Mouse (Mus musculus) embryo, embryonic 11 days (tissue): ENCODE results near the gene Fmnl3.

ENCODE experiments used
- DNase-seq: peaks from one replicate; pipeline ENCODE4 v3.0.0-alpha.2; 2015

Fmnl3 gene

DNA sequence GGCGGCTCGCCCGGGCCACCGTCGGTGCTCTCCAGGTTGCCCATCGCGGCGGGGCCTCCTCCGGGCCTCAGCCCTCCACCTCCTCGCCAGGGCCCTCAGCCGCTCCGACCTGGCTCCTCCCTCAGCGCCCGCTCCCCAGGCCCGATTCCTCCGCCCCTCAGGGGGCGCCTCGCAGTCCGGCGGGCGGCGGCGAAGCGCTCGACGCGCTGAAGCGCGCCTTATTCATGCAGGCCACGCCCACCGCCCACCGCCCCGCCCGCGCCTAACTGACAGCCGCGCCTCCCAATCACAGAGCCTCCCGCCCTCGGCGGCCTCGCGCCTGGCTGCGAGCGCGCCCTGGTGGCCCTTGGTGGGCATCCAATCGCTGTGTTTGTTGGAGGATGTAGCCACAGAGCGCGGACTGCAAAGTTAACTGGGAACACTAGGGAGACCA is at the start of gene Fmnl3:
Gene Fmnl3 (minus strand): TSS at position 224 of the 433 bp plus-strand sequence.
- DNase-seq, result peak; percentile 97

DNA sequence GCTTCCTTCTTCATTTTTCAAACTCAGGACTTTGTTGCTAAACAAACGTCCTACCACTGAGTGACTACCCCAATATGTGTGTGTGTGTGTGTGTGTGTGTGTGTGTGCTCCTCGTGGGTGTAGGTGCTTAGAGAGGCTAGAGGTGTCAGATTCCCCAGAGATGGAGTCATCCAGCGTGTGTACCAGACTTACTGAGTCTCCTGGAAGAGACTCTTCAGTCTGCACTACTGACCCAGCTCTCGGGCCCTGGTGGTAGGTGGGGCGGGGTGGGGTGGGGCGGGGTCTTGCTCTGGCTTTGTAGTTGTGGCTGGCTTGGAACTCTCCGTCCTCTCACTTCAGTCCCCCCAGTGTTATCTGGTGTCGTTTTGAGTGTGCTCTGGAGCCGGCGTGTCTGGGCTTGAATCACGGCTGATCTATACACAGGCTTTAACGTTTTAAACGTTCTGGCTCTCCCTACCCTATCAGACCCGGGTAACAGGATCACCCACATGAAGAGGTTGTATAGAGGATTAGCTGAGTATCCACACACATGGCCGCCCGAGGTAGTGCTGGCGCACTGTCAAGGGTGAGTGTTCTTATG is 47.5 kb upstream of the Fmnl3 start:
- no peak for DNase-seq

DNA sequence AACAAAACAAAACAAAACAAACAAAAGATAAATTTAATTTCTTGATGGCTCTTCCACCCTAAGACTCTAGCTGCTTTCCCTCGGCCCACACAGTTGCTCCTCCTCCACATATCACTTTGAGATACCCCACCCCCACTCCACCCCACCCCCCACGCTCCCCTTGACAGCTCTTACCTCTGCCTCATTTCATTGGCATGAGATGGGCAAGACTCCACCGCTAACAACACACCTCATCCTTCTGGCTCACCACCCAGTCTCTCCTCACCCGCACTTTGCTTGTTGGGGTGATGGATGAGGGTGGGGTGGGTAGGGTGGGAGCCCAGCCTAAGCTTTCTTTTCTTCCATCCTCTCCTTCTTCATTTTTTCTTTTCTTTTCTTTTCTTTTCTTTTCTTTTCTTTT is 46.7 kb upstream of the Fmnl3 start:
- DNase-seq, result no peak

DNA sequence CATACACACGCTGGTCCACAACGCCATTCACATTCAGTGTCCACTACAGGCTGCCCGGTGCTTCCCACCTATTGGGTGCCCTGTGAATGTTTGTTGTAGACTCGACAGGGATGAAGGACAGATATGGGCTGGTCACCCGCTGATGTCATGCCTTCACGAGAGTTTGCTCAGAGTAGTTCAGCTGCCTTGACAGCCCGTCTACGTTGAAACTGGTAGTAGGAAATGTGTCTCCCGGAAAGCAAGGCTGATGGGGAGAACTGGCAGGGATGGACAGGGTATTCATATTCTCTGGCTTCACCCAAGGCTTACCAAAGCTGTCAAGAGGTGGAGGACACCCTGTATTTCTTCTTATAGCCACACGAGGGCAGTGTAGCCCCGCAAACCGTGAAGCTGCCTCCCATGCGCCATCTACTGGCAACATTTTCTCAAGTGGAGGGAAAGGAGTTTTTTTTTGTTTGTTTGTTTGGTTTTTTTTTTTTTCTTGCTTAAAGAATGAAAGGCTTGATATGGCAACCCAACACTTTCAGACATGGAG is 46.1 kb upstream of the Fmnl3 start:
- peak; percentile 87 for DNase-seq

DNA sequence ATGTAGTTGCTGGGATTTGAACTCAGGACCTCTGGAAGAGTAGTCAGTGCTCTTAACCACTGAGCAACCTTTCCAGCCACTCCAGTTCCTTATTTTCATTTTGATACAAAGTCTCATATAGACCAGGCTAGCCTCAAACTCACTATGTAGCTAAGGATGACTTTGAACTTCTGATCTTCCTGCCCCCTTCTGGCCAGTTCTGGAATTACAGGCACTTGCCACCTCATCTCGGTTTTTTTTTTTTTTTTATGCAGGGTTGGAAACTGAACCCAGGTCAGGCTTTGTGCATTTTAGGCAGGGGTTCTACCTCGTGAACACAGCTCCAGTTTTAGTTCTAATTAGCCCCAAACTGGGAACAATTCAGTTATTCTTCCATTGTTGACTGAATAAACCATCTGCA is 45.5 kb upstream of the Fmnl3 start:
- peak; percentile 42 for DNase-seq

DNA sequence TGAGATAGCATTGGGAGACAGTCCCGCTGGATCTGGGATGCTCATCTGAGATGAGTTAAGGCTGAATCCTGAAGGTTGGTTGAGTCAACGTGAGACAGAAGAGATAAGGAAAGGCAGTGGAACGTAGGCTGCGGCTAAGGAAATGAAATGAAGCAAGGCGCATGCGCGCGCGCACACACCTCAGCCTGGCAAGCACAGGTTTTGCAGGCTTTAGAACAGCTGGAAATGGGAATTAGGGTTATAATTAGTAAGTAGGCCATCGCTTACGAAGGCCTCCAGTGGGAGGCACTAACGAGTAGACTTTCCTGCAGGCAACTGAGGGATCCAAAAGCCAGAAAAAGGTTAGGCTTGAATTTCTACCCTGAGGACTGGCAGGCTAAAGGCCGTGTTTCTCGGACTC is 41.5 kb upstream of the Fmnl3 start:
- DNase-seq, result no peak

DNA sequence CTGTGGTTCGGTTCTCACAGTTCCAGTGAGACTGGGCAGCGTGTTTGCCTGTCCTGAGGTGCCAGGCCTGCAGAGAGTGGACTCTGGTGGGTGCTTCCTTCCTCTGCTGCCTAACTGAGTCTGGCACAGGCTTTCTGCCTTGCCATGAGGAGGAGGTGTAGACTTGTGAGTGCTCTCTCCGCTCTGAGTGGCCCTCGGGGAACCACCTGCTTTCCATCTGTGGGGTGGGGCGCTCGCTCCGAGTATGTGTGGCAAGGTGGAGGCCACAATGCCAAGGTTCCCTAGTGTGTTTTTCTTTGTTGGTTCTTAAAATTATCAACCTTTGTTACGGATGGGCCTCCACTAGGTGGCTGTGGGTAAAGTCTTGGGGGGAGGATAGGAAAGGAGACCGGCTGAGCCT is 38.6 kb upstream of the Fmnl3 start:
- DNase-seq, result no peak

DNA sequence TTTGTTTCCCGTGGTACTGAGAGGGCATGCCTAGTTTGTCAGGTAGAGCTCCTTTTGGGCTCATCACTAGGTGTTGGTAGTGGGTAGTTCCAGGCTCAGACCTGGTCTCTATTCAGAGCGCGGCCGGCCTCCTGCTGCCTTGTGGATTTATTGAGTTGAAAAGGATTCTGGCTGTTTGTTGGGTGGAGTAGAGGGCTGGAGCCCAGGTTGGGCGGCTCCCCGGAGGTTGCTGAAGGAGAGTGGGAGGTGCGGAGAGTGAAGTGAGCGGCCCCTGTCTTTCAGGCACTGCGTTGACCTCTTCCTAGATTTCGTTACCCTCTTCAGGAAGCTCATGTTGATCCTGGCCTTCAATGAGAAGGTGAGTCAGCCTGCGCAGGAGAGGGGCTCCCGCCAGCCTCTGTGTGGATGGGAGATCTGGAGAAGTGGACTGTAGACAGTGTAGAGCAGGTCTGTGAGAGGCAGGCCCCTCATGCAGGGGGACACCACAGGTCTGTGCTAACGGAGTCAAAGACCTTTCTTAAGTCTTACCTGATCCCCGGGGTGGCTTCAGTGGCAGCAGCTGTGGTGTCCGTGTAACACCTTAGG is 36.8 kb upstream of the Fmnl3 start:
- DNase-seq, result no peak

DNA sequence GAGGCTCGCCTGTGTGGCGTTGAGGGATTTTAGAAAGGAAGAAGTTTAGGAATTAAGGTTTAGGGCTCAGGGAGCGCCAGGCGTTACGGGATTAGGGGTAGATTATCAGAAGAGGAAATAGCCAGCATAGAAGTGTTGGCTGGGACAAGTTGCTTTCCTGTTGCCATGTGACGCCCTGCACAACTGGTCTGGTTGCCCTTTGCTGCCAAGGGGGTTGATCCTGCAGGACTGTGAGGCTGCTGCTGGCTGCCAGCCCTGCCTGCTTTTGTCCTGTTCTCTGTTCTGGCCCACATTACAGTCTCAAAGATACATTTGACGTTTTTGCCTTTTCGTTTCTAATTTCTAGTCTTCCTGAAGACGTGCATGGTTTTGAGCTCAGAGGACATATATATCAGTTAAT is 34.9 kb upstream of the Fmnl3 start:
- DNase-seq, result no peak

DNA sequence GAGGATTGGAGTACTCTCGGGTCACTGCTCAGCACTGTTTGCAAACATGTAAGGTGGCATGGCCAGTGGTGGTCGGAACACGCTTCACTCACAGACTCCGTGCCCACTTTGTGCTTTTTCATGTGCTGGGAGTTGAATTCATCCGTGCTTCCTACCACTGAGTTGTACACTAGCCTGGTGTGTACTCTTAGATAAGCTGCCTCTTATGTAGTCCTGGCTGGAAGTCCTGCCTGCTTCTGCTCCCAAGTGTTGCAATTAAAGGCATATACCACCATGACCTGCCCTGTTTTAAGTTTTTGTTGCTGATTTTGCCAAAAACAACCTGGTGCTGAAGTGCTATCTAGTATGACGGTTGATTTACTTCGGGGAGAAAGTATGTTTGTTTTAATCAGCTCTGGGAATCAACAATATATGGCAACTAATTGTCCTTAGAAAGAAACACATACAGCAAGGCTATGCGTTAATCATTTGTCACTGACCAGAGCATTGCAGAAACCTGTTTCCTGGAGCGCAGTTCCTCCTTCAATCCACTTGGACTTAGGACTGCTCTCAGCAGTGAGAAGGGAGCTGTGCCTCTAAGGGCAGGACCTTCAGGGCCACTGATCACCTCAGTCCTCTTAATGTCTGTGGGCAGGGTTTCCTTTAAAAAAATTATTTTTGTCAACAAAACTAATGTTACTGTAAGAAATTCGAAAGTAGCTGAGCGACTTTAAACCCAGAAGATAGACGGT is 33.0 kb upstream of the Fmnl3 start:
- no peak for DNase-seq

DNA sequence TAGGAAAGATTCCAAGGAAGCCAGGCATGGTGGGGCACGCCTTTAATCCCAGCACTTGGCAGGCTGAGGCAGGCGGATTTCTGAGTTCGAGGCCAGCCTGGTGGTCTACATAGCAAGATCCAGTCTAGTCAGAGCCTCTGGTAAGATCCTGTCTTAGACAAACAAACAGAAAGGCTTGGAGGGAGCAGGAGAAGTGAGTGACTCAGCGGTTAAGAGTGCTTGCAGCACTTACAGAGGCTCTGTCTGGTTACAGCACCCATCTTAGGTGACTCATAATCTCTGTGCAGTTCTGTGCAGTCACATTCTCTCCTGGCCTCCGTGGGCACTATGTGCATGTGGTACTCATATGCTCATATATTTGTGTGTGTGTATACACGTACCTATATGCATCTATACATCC is 30.3 kb upstream of the Fmnl3 start:
- DNase-seq, result no peak

DNA sequence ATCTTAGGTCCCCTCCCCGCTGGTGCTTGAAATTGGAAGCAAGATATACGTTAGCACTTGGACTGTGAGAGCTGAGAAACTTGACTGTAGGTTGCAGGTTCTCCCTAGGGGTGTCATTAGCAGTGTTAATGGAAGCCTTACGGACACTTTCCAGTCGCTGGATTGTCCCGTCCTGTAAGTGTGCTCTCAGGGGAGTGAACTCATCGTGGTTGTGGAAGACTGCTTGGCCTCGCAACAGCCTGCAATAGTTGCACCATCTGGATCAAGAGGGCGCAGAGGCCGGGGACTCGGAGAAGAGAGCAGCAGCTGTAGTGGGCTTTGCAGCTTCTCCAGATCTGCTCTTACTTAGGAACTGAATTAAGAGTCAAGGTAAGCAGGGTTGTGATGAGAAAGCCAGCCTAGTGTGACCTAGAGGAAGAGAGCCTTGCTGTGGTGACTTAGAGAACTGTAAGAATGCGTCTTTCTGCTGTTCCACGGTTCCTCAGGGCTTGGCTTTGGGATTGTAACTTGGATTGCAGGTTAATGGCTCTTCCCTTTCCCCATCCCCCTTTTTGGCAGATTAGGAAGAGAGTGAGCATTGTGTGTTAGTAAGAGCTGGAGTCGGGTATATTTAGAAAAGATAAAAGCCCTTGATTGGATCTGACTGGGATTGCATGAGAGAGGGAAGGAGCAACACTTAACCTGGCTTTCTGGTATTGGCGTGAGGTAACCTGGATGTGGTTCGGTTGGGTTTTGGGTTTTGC is 29.4 kb upstream of the Fmnl3 start:
- no peak for DNase-seq

DNA sequence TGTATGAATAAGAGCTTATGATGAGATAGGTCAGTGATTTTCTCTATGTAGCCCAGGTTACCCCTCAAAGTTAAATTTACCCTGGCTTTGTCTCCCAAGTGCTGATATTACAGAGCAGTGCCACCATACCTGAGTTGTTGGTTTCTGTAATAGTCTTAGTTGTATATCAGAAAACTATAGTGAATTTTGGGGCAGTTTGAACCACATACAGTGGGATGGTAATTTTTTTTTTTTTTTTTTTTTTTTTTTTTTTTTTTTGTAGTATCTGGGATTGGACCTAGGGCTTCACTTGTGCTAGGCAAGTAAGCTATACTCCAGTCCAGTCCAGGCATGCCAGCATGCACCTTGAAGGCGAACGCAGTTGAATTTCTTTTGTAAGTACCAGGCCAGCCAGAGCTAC is 27.3 kb upstream of the Fmnl3 start:
- DNase-seq, result no peak

DNA sequence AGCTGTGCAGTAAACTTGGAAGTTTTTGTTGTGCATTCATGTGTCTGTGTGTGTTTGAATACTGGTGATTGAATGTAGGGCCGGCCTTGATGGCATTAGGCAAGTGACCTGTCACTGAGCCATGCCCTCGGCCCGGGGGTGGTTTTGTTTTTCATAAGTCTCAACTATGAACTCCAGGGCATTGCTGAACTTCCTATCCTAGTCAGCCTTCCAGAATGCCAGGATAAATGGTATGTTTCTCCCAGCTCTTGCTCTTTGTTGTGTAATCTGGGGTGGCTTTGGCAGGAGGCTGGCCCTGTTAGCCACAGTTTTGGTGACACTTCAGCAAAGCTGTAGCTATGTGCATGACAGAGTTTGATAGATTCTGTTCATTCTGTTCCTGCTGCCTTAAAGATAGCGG is 26.6 kb upstream of the Fmnl3 start:
- DNase-seq, result no peak

DNA sequence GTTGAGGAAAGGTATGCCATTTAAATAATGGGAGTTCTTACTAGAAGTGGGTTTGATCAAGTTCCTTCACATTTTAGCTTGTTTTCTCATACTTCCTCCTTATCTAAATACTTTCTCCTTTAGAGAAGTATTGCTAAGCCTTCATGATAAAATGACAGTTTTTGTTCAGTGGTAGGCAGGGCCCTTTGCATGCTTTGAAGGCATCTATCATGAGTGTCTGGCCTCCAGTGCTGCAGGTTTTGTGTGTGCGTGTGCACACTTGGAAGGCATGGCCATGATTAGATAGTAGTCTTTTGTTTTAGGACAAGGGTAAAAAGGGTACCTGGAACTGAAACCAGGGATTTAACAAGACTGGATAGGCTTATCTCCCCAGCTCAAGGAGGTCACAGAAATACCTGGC is 26.2 kb upstream of the Fmnl3 start:
- no peak for DNase-seq

DNA sequence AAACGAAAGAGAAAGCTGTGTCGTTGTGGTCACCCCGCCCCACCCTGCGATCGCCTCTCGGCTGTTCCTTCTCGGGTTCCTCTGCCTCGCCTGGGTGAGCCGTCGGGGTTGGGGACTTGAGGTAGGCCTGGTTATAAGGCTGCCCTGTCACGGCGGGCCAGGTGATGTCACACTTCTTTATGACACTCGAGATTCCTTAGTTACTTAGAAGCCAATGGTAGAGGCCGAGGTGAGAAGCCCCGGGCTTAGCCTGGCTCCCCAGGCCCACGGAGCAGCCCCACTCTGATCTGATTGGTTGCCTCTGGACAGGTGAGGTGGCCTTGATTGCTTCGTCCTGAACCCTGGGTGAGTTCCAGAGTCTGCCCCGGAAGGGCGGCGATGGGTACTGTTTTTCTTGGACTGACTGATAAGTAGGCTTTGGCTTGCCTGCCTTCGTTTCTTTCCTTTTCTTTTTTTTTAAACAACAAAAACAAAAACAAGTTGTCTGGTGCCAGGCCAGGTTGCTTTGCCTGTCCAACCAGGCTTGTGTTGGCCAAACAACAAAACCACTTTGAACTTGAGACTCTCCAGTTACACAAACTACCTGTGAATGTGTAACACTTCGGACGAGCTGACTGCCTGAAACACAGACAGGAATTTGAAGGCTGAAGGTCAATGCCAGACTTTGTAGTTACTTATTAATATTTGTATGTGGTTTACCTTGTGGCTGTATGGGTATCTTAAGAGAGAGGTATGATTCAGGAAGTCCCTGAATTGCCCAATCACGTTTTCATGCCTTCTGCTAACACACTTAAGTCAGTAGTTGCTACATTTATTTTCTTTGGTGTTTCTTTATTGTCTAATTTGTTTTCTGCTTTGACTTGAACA is 23.3 kb upstream of the Fmnl3 start:
- DNase-seq, result no peak

DNA sequence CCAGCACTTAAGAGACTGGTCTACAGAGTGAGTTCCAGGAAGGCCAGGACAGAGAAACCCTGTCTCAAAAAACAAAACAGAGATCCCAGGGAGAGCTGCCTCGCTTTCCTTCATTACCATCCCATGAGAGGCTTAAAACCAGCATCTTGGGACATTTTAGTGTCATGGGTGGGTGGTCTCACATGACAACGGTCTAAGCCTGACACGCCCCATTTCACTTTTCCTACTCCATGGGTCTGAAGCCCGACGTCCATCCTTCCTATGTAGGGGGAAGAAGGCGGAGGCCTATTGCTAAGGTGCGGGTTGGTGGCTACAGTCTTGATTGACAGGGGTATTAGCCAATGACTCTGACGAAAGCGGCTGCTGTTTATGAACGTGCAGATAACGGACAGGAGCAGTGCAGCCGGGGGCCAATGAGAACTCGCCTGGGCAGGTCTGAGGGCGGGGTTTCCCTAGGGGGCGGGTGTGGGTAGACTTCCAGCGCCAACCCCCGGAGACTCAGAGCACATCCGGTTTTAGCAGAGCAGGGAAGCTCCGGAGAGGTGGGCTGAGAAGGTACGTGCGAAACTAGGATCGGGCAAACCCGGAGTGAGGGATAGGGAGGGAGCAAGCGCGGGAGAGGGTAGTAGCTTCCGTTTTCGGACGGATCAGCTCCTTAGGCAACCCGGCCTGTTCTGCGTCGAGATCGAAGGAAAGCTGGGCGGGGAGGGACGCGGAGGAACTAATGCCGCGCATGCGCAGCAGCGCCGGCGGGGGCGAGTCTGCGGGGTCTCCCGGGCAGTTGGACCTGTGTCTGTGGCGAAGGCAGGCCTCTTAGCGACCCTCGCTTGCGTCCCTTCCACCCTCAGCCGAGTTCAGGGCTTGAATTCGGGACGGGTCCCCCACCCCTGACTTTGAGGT is 22.5 kb upstream of the Fmnl3 start, which contains the start of gene Tmbim6:
Gene Tmbim6 (plus strand): TSS at position 397 of the 900 bp plus-strand sequence.
- DNase-seq, result peak; percentile 99

DNA sequence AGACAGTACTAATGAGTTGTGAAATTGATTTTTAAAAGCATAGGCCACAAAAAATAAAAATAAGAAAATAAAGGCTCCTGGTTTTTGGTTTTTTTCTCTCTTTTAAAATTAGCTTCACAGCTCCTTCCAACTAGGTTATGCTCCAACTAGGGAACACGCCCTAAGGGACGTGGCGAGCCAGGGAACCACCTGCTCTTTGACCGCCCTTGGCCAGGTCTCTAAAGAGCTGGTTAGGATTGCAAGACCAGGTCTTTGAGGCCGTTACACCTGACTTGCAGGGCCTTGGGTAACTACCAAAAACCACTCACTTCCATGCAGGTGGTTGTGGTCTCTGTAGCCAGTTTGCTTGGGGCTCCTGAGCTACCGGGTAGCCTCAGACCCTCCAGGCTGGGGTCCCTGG is 21.7 kb upstream of the Fmnl3 start:
- no peak for DNase-seq

DNA sequence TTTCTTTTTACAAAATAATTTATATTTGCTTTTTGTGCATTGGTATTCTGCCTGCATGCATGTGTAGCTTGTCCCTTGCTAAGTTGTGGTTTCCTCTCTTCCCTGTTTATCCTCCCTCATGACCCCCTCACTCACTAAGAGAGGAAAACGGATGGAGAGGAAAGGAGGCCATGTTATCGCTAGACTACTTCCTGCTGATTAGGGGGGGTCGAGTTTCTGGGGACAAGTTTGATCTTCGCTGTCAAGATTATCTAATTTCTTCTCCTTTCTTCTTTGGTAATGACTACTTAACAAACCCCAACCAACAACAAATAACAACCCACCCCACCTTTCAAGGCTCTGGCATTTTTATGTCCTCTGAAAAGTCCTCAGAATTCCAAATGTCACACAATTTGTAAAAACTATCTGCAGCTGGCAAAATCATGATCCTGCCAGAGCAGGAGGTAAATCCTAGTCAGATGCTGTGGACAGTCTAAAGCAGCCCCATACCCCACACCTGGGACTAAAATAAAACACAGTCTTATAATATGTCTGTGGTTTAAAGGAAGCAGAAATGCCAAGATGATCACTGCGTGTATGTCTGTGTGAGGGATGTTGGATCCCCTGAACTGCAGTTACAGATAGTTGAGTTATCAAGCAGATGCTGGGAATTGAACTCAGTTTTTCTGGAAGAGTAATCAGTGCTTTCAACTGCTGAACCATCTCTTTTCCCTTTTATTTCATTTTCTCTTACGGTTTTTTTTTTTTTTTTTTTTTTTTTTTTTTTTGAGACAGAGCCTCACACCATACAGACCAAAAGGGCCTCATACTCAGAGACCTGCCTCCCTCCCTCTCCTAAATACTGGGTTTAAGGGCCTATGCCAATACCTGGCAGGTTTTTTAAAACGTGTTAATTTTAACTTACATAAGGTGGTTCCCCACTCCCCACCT is 20.5 kb upstream of the Fmnl3 start:
- DNase-seq, result no peak

DNA sequence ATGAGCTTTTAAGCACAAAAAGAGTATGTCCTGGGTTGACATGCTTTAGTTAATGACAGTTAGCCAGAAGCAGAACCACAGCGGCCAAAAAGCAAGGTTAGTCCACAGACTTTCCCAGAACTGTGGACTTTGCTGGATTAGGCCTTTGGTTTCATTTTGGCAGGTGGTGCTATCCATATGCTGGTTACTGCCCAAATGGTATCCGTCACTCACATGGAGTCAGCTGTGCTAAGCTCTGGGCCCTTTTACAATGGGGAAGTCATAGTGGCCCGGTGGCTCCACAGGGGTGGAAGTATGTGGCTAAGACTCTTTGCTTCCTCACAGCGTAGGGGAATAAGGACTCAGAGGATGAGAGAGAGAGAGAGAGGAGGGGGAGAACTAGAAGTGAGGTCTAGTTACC is 17.7 kb upstream of the Fmnl3 start:
- no peak for DNase-seq
